Mouse (Mus musculus) limb, embryonic 11.5 days (tissue): ENCODE measurements at regions not wholly inside any gene's neighbourhood (a gene's known extent, or its start where the extent isn't known, plus 50 kb on each side); places are given as distances from the start of the nearest gene placed in this dataset. TPM values are rescaled to one million over a fixed set of nuclear protein-coding genes. Genes with fewer than 3 reads are reported as not detected.

Source experiments
- microRNA-seq: library from miRNA; unstranded; fragments of <30 nt; microRNA quantifications from one replicate; pipeline ENCODE4, GENCODE M21; 2016

Small RNA genes lying in the stretch of these regions (microRNA-seq; reads per million reads assigned to microRNA genes)
- not detected for gene Gm25442
